Mouse (Mus musculus) stomach, postnatal 0 days (tissue): ENCODE measurements around the gene Pms1. TPM values are rescaled to one million over a fixed set of nuclear protein-coding genes. Genes with fewer than 3 reads are reported as not detected.

Source experiments
- ATAC-seq: fragments of 200-750 bp; cut with Nextera tagmentation; 2 replicates; pipeline ENCODE4 v1.8.0; 2017; ENCODE audit not compliant: low FRiP score, low TSS enrichment
- DNase-seq: peaks from one replicate; pipeline ENCODE4 v3.0.0-alpha.2; 2016; ENCODE audit warnings: low spot score
- H3K27ac ChIP-seq: fragments of 300-500 bp; sonication (generic); replicated peaks from 2 replicates; pipeline ENCODE4 v1.5.1; 2014; ENCODE audit warnings: mild to moderate bottlenecking, control low read depth
- H3K27me3 ChIP-seq: fragments of 300-500 bp; sonication (generic); 2 replicates; pipeline ENCODE4 v1.6.1; 2014; ENCODE audit warnings: low read length; ENCODE audit not compliant: control insufficient read depth, insufficient read depth
- H3K36me3 ChIP-seq: fragments of 300-500 bp; sonication (generic); 2 replicates; pipeline ENCODE4 v1.6.1; 2014; ENCODE audit warnings: low read length, mixed read lengths; ENCODE audit not compliant: control insufficient read depth, insufficient read depth
- H3K4me1 ChIP-seq: fragments of 300-500 bp; sonication (generic); replicated peaks from 2 replicates; pipeline ENCODE4 v1.6.1; 2014; ENCODE audit warnings: antibody characterized with exemption; ENCODE audit not compliant: control insufficient read depth, insufficient read depth
- H3K4me2 ChIP-seq: fragments of 300-500 bp; sonication (generic); replicated peaks from 2 replicates; pipeline ENCODE4 v1.6.1; 2014; ENCODE audit warnings: low read depth, mild to moderate bottlenecking, control low read depth, moderate library complexity
- H3K4me3 ChIP-seq: fragments of 300-500 bp; sonication (generic); 2 replicates; pipeline ENCODE4 v1.5.1; 2014; ENCODE audit warnings: low read depth, low read length, control low read depth
- H3K9ac ChIP-seq: fragments of 300-500 bp; sonication (generic); 2 replicates; pipeline ENCODE4 v1.6.1; 2014; ENCODE audit warnings: mild to moderate bottlenecking, low read length, control low read depth, mixed read lengths
- H3K9me3 ChIP-seq: fragments of 300-500 bp; sonication (generic); 2 replicates; pipeline ENCODE4 v1.6.1; 2016; ENCODE audit warnings: low read length; ENCODE audit not compliant: control insufficient read depth
- CTCF ChIP-seq: IDR thresholded peaks from 2 replicates; pipeline ENCODE4 v1.5.1; 2016; ENCODE audit warnings: antibody characterized with exemption, low read depth, mild to moderate bottlenecking, moderate library complexity
- EP300 ChIP-seq: optimal IDR thresholded peaks from 2 replicates; pipeline ENCODE3; 2016; ENCODE audit warnings: antibody characterized with exemption
- WGBS: fragments of 180-500 bp; shearing (Covaris S2); extraction: QIAGEN DNeasy Blood & Tissue Kit; methylation state at CpG from one replicate; pipeline ENCODE4 v1.1.7; 2014; 5-methylcytosine and 5-hydroxymethylcytosine counted together
- polyA plus RNA-seq: library from polyadenylated mRNA; unstranded; fragments of >200 nt; fragmentation: Nextera tagmentation; extraction: Ambion mirVana; gene quantifications from 2 replicates; pipeline ENCODE4 v1.2.1, GENCODE M21; 2015

Pms1 gene
- polyA plus RNA-seq, 1 experiment from 2014 or later = 4.7 TPM

- Histone ChIP-seq H3K4me1 (no peaks in the 10 kb centered on the region), H3K4me2 (no peak overlapping the region), H3K4me3 (no peak overlapping the region), H3K27ac (no peak overlapping the region), H3K36me3 (no peaks in the 10 kb centered on the region), H3K27me3 (no peaks in the 10 kb centered on the region), H3K9me3 (no peaks in the 10 kb centered on the region), H3K9ac (no peak overlapping the region)
- 89% methylated on average over 1 of the region's 1 CpGs for WGBS
- TF ChIP-seq EP300 (no peak), CTCF (no peak)
- DNase-seq = no peak
- no peak for ATAC-seq
Observed at GRCm38 (mm10) chr1:53224775-53225174, 72.0 kb downstream of the Pms1 start.

GRCm38 (mm10) chr1:53210136-53210535 is 86.7 kb downstream of the Pms1 start:
- H3K4me1 ChIP-seq = no peaks in the 10 kb centered on the region
- TF ChIP-seq CTCF (no peak), EP300 (no peak)
- no peaks in the 10 kb centered on the region for H3K36me3 ChIP-seq
- H3K4me2 ChIP-seq = no peak overlapping the region
- no peak for ATAC-seq
- no peaks in the 10 kb centered on the region for H3K27me3 ChIP-seq
- no peak for DNase-seq
- no peak overlapping the region for H3K27ac ChIP-seq
- H3K9ac ChIP-seq = no peak overlapping the region
- no peak overlapping the region for H3K4me3 ChIP-seq
- H3K9me3 ChIP-seq = no peaks in the 10 kb centered on the region

GRCm38 (mm10) chr1:53203902-53204301 is 92.9 kb downstream of the Pms1 start:
- no peak for DNase-seq
- TF ChIP-seq CTCF (no peak), EP300 (no peak)
- no peaks in the 10 kb centered on the region for H3K9me3 ChIP-seq
- H3K4me1 ChIP-seq = no peaks in the 10 kb centered on the region
- no peak overlapping the region for H3K27ac ChIP-seq
- no peaks in the 10 kb centered on the region for H3K36me3 ChIP-seq
- 64% methylated on average over 2 of the region's 2 CpGs for WGBS
- H3K9ac ChIP-seq = no peak overlapping the region
- no peaks in the 10 kb centered on the region for H3K27me3 ChIP-seq
- no peak overlapping the region for H3K4me2 ChIP-seq
- H3K4me3 ChIP-seq = no peak overlapping the region
- no peak for ATAC-seq

GRCm38 (mm10) chr1:53201630-53202199 is 95.1 kb downstream of the Pms1 start:
- no peaks in the 10 kb centered on the region for H3K27me3 ChIP-seq
- no peak overlapping the region for H3K4me2 ChIP-seq
- no peak for ATAC-seq
- no peak overlapping the region for H3K4me3 ChIP-seq
- H3K36me3 ChIP-seq = no peaks in the 10 kb centered on the region
- no peak for DNase-seq
- no peak overlapping the region for H3K9ac ChIP-seq
- 46% methylated on average over 2 of the region's 2 CpGs for WGBS
- TF ChIP-seq EP300 (no peak), CTCF (no peak)
- H3K27ac ChIP-seq = no peak overlapping the region
- no peaks in the 10 kb centered on the region for H3K4me1 ChIP-seq
- H3K9me3 ChIP-seq = no peaks in the 10 kb centered on the region

- 80% methylated on average over 3 of the region's 3 CpGs for WGBS
- H3K4me1 ChIP-seq = no peaks in the 10 kb centered on the region
Observed at GRCm38 (mm10) chr1:53194536-53194935, 102.3 kb downstream of the Pms1 start.

GRCm38 (mm10) chr1:53191234-53191633 is 105.6 kb downstream of the Pms1 start:
- WGBS = 80% methylated on average over 3 of the region's 3 CpGs
- no peaks in the 10 kb centered on the region for H3K27me3 ChIP-seq
- H3K4me2 ChIP-seq = no peak overlapping the region
- no peaks in the 10 kb centered on the region for H3K36me3 ChIP-seq
- H3K27ac ChIP-seq = no peak overlapping the region
- no peak overlapping the region for H3K9ac ChIP-seq
- TF ChIP-seq EP300 (no peak), CTCF (no peak)
- ATAC-seq = no peak
- H3K4me3 ChIP-seq = no peak overlapping the region
- H3K4me1 ChIP-seq = no peaks in the 10 kb centered on the region
- no peaks in the 10 kb centered on the region for H3K9me3 ChIP-seq
- no peak for DNase-seq

More at GRCm38 (mm10) chr1:53194536-53194935, 102.3 kb downstream of the Pms1 start:
- ATAC-seq = no peak
- Histone ChIP-seq H3K36me3 (no peaks in the 10 kb centered on the region), H3K4me3 (no peak overlapping the region), H3K4me2 (no peak overlapping the region), H3K9me3 (no peaks in the 10 kb centered on the region), H3K9ac (no peak overlapping the region), H3K27me3 (no peaks in the 10 kb centered on the region), H3K27ac (no peak overlapping the region)
- no peak for DNase-seq
- TF ChIP-seq CTCF = no peak
- TF ChIP-seq EP300 = no peak
